Mouse (Mus musculus) thymus, adult 2 months (tissue): ENCODE results near the gene Fasl. TPM values are rescaled to one million over a fixed set of nuclear protein-coding genes. Genes with fewer than 3 reads are reported as not detected.

ENCODE experiments used
- DNase-seq: peaks from one replicate; pipeline ENCODE4 v3.0.0; 2021
- H3K27ac ChIP-seq: fragments of 200-500 bp; 2 replicates; pipeline ENCODE4 v1.5.1; 2012; ENCODE audit warnings: low read length, control low read depth; ENCODE audit not compliant: control insufficient read depth, insufficient read depth
- H3K27me3 ChIP-seq: fragments of 200-500 bp; 2 replicates; pipeline ENCODE4 v1.6.1; 2012; ENCODE audit warnings: mild to moderate bottlenecking, low read length, moderate library complexity, mixed read lengths; ENCODE audit not compliant: control insufficient read depth, insufficient read depth
- H3K36me3 ChIP-seq: fragments of 200-500 bp; 2 replicates; pipeline ENCODE4 v1.6.1; 2012; ENCODE audit warnings: mild to moderate bottlenecking, low read length, moderate library complexity; ENCODE audit not compliant: control insufficient read depth, insufficient read depth
- H3K4me1 ChIP-seq: fragments of 200-500 bp; replicated peaks from 2 replicates; pipeline ENCODE4 v1.6.1; 2012; ENCODE audit warnings: low read length; ENCODE audit not compliant: control insufficient read depth, insufficient read depth
- H3K4me3 ChIP-seq: fragments of 200-500 bp; 2 replicates; pipeline ENCODE4 v1.5.1; 2012; ENCODE audit warnings: mild to moderate bottlenecking, low read length, control low read depth, moderate library complexity; ENCODE audit not compliant: control insufficient read depth, insufficient read depth
- CTCF ChIP-seq: fragments of 200-500 bp; IDR thresholded peaks from 2 replicates; pipeline ENCODE4 v1.5.1; 2012; ENCODE audit warnings: mild to moderate bottlenecking, control low read depth, low read length, moderate library complexity, borderline replicate concordance; ENCODE audit not compliant: control insufficient read depth, poor library complexity, insufficient read depth; ENCODE audit errors: extremely low read depth
- POLR2A ChIP-seq: fragments of 200-500 bp; IDR thresholded peaks from 2 replicates; pipeline ENCODE4 v1.6.1; 2012; ENCODE audit warnings: mild to moderate bottlenecking, low read length, control low read depth, moderate library complexity; ENCODE audit not compliant: control insufficient read depth, poor library complexity, insufficient read depth; ENCODE audit errors: extremely low read depth
- WGBS: fragments of 180-500 bp; shearing (Covaris S2); methylation state at CpG from one replicate; pipeline ENCODE4 v1.1.7; 2018; 5-methylcytosine and 5-hydroxymethylcytosine counted together
- polyA plus RNA-seq: library from polyadenylated mRNA; depleted of rRNA; stranded (reverse); fragments of >200 nt; gene quantifications from 2 replicates; pipeline ENCODE4 v1.2.3, GENCODE M21; 2012

The Fasl gene
- polyA plus RNA-seq, 1 experiment, result 0.78 TPM

DNA sequence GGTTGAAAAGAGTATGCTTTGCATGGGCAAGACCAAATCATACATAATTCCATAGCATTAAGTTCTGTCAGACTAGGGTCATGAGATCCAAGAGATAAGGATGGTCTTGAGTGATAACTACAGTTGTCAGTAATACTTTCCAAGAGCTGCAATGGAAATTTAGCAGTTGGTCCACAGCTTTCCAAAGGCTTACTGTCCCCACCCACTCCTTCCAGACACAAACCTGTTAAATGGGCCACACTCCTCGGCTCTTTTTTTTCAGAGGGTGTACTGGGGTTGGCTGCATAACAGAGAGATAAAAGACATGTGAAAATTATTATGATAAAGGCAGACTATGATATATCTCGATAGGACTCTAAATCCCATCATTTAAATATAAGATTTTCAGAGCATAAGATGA lies 5.6 kb downstream of the Fasl start:
- 92% methylated on average over 2 of the region's 2 CpGs for WGBS
- TF ChIP-seq POLR2A (no peak), CTCF (no peak)
- Histone ChIP-seq H3K36me3 (no peaks in the 10 kb centered on the region), H3K27me3 (no peaks in the 10 kb centered on the region), H3K4me1 (peaks cover 5% of the 10 kb centered on the region), H3K27ac (no peak overlapping the region), H3K4me3 (no peak overlapping the region)
- DNase-seq, result no peak

DNA sequence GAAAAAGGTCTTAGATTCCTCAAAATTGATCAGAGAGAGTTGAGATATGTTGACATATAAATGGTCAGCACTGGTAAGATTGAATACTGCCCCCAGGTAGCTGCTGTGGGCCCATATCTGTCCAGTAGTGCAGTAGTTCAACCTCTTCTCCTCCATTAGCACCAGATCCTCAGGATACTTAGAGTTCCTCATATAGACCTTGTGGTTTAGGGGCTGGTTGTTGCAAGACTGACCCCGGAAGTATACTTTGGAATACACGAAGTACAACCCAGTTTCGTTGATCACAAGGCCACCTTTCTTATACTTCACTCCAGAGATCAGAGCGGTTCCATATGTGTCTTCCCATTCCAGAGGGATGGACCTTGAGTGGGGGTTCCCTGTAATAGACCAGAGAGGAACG lies 6.7 kb downstream of the Fasl start:
- DNase-seq, result no peak
- peaks cover 2% of the 10 kb centered on the region; the same call in 1 of the 2 replicates for H3K4me1 ChIP-seq
- 84% methylated on average over 5 of the region's 5 CpGs for WGBS
- no peak for TF ChIP-seq POLR2A
- TF ChIP-seq CTCF, result no peak
- H3K27me3 ChIP-seq, result no peaks in the 10 kb centered on the region
- H3K36me3 ChIP-seq, result no peaks in the 10 kb centered on the region
- no peak overlapping the region for H3K4me3 ChIP-seq
- no peak overlapping the region for H3K27ac ChIP-seq

DNA sequence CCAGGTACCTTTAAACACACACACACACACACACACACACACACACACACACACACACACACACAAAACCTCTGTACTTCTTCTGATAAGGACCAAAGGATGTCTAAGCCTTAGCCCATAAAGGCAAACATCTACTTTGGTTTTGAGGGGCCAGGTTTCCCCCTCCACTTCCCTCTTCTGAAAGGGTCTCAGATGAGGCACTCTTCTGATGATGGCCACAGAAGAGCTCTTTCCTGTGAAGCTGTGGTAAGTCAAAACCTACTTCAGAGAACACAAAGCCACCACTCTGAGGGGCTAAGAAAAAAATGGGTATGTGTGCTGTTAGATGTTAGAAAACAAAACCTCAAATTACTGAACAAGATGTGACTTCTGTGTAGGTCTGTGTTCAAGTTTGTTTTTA lies 9.2 kb downstream of the Fasl start:
- TF ChIP-seq CTCF (no peak), POLR2A (no peak)
- DNase-seq, result peak; percentile 17
- H3K4me1 ChIP-seq, result peaks cover 2% of the 10 kb centered on the region; the same call in 1 of the 2 replicates

DNA sequence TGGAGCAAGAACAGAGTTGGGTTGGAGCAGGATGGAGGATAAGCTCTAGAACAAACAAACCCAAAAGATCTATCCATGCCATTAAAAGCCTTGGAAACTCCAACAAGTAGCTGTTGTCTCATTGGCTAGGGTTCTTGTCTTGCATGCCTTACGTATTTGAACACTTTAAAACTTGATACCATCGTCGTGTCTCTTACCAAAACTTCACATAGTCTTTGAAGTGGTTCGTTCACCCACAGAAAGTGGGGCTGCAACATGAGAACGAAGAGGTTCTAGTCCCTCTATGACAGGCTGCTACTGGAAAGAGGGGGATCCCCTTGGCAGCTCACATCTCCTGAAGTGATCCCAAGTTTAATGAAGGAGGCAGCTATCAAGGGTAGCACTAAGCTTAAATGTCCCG lies 13.1 kb downstream of the Fasl start:
- Histone ChIP-seq H3K27ac (no peak overlapping the region), H3K4me1 (peaks cover 2% of the 10 kb centered on the region; the same call in 1 of the 2 replicates), H3K4me3 (no peak overlapping the region), H3K36me3 (no peaks in the 10 kb centered on the region), H3K27me3 (no peaks in the 10 kb centered on the region)
- TF ChIP-seq POLR2A (no peak), CTCF (no peak)
- WGBS, result 19% methylated on average over 6 of the region's 6 CpGs
- DNase-seq, result no peak

More for the DNA sequence above, 9.2 kb downstream of the Fasl start:
- Histone ChIP-seq H3K27me3 (no peaks in the 10 kb centered on the region), H3K27ac (no peak overlapping the region), H3K36me3 (no peaks in the 10 kb centered on the region), H3K4me3 (no peak overlapping the region)

DNA sequence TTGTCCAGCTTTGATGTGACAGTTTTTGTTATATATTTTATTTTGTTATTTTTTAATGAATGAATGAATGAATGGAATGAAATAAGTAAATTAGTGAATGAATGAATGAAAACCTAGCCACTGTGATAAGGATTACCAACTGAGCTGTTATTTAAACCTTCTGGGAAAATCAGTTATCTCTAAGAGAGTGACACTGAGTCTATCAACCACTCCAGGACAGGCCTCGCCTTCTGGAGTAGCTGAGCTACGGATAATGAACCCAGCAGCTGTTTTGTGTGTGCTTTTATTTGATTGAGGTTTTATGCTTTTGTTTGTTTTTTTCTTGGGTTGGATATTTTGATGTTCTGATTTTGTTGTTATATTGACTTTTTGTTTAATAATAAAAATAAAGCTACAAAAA lies 17.0 kb downstream of the Fasl start:
- Histone ChIP-seq H3K4me1 (peaks cover 4% of the 10 kb centered on the region), H3K4me3 (no peak overlapping the region), H3K36me3 (no peaks in the 10 kb centered on the region), H3K27ac (no peak overlapping the region), H3K27me3 (no peaks in the 10 kb centered on the region)
- TF ChIP-seq CTCF, result no peak
- no peak for TF ChIP-seq POLR2A
- DNase-seq, result no peak
- WGBS, result 97% methylated on average over 2 of the region's 2 CpGs

DNA sequence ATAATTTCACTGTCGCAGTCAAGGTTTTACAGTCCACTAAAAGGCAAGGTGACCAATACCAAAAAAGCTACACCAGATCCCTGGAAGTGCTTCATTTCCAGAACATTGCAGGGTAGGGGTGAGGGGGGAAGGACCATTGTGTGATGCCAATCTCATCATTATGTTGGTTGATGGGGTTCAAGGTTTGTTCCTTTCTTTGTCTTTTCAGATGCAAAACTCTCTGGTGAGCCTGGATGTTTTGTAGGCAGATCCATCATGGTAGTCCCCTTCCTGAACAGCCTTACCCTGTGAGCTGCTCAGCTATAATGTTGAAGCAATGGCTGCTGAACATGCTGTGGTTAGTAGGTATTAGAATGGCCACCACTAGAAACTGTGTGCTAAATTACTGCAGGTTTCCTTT lies 19.0 kb downstream of the Fasl start:
- Histone ChIP-seq H3K27me3 (no peaks in the 10 kb centered on the region), H3K36me3 (no peaks in the 10 kb centered on the region), H3K4me3 (no peak overlapping the region), H3K4me1 (peaks cover 4% of the 10 kb centered on the region), H3K27ac (no peak overlapping the region)
- 100% methylated on average over 1 of the region's 1 CpGs for WGBS
- TF ChIP-seq CTCF (no peak), POLR2A (no peak)
- no peak for DNase-seq

DNA sequence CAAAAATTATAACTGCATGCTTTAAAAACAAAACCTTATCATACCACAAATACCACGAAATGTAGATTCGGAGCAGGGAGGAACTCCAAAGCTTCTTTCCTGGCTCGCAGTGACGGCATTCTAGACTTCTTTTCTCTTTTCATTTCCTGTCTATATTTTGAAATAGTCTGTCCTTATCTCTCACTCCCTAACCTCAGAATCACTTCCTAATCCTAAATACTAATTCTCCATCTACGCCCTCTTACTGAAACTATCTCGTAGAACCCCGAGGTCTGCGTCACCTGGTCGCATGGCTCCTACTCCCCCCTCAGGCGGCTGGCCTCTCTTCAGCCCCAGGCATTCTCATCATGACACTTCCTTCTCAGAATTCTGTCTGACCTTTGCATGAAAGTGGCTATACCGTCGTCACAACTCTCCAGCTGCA lies 21.2 kb downstream of the Fasl start:
- Histone ChIP-seq H3K4me3 (peak overlapping the region; percentile 22; the same call in 1 of the 2 replicates), H3K27me3 (no peaks in the 10 kb centered on the region), H3K4me1 (peaks cover 4% of the 10 kb centered on the region), H3K27ac (peak overlapping the region; percentile 55), H3K36me3 (no peaks in the 10 kb centered on the region)
- WGBS, result 2% methylated on average over 12 of the region's 12 CpGs
- TF ChIP-seq CTCF, result no peak
- TF ChIP-seq POLR2A, result no peak
- peak; percentile 36 for DNase-seq
